Mouse (Mus musculus) cerebellum, adult 2 months (tissue): ENCODE data around the gene Chat.

ENCODE experiments used
- CTCF ChIP-seq: fragments of 200-500 bp; IDR thresholded peaks from 2 replicates; pipeline ENCODE4 v1.5.1; 2011; ENCODE audit warnings: low read depth, mild to moderate bottlenecking, control low read depth, low read length, moderate library complexity, borderline replicate concordance; ENCODE audit not compliant: insufficient read depth
- POLR2A ChIP-seq: fragments of 200-500 bp; IDR thresholded peaks from 2 replicates; pipeline ENCODE4 v1.6.1; 2011; ENCODE audit warnings: low read length, control low read depth, borderline replicate concordance; ENCODE audit not compliant: insufficient read depth

DNA sequence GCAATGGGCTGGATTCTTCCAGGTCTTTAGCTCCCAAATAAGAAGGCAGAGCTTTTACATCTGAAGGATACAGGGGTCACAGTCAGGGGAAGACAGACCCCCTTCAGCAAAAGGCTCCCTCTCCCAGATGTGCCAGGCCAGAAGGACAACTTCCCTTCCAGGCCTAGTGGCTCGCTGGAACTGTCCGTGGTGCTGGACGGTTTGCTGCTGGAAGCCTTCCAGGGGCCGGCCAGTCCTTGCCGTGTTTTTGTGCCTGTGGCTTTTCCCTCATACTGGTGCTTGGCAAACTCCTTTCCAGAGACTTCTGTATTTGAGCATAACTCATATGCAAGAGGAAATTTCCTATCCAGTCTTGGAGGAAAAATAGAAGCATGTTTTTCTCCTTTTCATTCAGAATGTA is 1.8 kb upstream of the Chat start:
- TF ChIP-seq POLR2A (no peak), CTCF (no peak)
